Mouse (Mus musculus): ENCODE measurements around the gene Kcnh6.

DNA sequence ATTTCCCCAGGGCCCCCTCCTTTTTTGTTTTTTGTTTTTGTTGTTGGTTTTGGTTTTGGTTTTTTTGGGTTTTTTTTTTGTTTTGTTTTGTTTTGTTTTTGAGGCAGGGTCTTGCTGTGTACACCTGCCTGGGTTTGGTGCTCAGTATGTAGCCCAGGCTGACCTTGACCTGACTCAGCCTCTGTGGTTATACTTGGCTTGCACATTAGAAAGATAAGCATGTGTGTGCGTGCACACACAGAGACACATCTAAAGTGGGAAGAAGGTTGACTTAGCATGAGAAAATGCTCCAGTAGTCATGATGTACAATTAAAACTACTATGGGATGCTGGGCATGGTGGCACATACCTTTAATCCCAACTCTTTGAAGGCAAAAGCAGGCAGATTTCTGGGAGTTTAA is 52.6 kb downstream of the Kcnh6 start:
- TF ChIP-seq CTCF (IDR thresholded peaks at IDR 0.05; ENCODE audit: control insufficient read depth, insufficient read depth, low read length): no peak
- TF ChIP-seq POLR2A (IDR thresholded peaks at IDR 0.05; ENCODE audit: borderline replicate concordance, control insufficient read depth, low read depth, low read length): no peak
